Mouse (Mus musculus): ENCODE results near the gene Usp16.

The Usp16 gene

DNA sequence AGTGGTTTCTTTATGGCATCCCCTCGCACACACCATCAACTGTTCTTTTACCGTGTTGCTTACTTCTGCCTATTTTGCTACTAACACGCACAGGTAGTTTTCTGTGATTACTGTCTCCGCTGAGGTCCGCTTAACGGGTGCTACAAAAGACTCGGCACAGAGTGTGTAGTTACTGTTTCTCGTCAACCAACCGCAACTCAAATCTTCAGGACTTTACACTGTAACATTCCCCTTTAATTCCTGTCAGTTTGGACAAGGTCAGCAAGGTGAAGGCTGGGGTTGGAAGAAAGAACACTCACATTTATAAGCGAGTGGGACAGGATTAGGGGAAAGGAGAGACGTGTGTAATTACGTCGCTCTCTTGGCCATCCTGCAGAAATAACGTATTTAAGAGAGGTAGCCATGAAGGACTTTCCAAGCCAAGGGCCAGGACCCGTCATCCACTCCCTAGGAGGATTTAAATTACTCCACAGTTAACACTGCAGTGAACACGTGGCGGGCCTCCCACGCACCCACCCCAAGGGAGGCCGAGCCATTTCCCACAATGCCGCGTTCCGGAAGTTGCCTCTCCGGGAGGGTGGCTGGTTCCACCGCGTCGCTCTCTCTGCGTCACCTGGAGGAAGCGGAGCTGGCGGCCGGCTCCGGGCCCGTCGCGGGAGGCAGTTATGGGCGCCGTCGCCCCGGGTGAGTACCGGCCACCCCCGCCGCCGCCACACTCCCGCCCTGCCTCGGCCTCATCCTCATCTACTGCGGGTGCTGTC lies at the start of gene Usp16:
TSS of gene Usp16 (plus strand) at position 285 of the 761 bp plus-strand sequence.
- DNase-seq (ENCODE audit: low read depth), result peak; percentile 95

DNA sequence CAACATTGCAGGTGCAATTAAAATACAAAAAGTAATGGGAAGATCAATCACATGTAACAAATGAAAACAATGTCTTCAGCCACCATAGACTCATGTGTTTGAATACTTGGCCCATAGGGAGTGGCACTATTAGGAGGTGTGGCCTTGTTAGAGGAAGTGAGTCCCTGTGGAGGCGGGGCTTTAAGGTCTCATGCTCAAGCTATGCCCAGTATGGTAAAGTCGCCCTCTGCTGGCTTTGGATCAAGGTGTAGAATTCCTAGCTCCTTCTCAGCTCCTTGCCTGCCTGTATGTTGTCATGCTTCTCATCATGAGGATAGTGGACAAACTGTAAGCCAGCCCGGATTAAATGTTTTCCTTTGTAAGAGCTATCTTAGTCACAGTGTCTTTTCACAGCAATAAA lies 49.5 kb upstream of the Usp16 start:
- DNase-seq (ENCODE audit: low read depth), result peak; percentile 58

GRCm38 (mm10) chr16:87420662-87421061 lies 33.8 kb upstream of the Usp16 start:
- no peak for DNase-seq (ENCODE audit: low read depth)

- no peak for DNase-seq (ENCODE audit: low read depth)
Measured at GRCm38 (mm10) chr16:87427516-87427915, 27.0 kb upstream of the Usp16 start.

- DNase-seq (ENCODE audit: low read depth), result peak; percentile 99
Measured at GRCm38 (mm10) chr16:87432033-87432814, 22.3 kb upstream of the Usp16 start, which contains the start of gene Ltn1. Ltn1 (minus strand) TSS chr16:87432612.

DNA sequence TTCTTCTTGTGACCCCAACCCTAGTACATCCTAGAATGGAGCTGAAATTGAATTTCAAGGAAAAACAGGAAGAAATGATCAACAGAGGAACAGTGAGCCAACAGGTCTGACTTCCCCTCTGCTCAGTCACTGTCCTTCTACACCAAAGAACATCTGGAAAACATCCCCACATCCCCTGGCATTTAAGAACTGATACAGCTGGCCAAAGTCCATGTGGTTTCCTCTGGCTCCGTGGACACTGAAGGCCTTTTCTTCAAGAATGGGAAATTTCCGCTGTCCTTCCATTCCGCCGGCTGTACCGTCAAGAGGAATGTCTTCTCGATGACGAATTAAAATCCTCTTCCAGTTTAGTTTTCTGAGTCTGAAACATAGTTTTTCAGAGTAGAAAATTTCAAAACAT lies 20.2 kb upstream of the Usp16 start:
- DNase-seq (ENCODE audit: low read depth), result no peak

GRCm38 (mm10) chr16:87434946-87435345 lies 19.6 kb upstream of the Usp16 start:
- DNase-seq (ENCODE audit: low read depth), result no peak

- no peak for DNase-seq (ENCODE audit: low read depth)
Measured at GRCm38 (mm10) chr16:87435411-87436205, 18.9 kb upstream of the Usp16 start.

DNA sequence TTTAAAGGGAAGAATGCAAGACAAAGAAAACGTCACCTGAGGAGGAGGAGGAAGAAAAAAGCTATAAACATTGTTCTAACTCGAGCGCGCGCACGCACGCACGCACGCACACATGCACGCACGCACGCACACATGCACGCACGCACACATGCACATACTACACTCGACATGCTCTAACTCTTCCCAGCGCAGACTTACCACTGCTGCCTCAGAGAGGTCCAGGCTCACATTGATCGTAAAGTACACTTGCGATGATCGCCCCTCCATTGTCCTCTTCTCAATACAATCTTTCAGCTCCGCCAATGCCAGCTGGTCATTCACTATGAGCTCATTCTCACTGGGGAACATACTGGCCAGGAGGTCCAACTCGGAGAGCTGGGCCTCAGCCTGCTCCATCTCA lies 17.4 kb upstream of the Usp16 start:
- DNase-seq (ENCODE audit: low read depth), result no peak

DNA sequence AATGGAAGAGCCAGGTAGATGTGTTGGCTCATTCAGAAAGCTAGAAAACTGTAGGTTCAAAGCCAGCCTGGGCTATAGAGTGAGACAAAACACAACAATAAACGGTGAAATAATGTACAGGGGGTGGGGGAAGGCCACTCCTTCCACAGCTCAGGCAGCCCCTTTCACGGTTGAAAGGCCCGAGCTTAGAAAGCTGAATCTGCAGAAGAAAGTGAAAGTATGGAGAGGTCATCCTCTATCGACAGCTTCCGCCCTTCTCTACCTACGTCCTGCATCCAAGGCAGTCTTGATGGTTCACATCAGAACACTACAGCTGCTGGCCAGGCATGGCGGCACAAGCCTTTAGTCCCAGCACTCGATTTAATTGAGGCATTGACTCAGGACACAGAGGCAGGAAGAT lies 15.8 kb upstream of the Usp16 start:
- DNase-seq (ENCODE audit: low read depth), result no peak

DNA sequence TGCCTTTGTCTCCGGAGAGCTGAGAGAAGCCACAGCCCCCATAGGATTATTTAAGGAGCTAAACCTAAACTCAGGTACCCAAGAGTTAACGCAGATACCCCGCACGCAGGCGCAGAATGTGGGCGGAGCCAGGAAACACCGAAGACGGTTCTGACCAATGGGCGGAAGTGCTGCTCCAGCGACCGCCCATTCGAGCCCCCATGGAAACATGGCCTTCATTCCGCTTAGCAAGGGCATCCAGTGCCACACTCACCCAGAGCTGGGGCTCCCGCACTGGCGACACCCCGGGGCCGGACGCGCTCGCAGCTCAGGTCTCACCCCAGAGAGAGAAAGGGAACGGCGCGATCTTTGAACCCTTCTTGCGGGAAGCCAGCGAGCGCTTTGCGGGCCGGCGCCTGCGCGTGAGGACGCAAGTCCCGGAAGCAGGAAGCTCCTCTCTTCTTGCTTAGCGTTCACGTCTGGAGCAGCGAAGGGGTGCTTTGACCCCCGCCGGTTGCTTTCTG lies 14.3 kb upstream of the Usp16 start, which contains the start of gene Rwdd2b:
TSS of gene Rwdd2b (minus strand) at position 390 of the 503 bp plus-strand sequence.
- DNase-seq (ENCODE audit: low read depth), result peak; percentile 98

- peak; percentile 73 for DNase-seq (ENCODE audit: low read depth)
Measured at GRCm38 (mm10) chr16:87441089-87441488, 13.4 kb upstream of the Usp16 start.

DNA sequence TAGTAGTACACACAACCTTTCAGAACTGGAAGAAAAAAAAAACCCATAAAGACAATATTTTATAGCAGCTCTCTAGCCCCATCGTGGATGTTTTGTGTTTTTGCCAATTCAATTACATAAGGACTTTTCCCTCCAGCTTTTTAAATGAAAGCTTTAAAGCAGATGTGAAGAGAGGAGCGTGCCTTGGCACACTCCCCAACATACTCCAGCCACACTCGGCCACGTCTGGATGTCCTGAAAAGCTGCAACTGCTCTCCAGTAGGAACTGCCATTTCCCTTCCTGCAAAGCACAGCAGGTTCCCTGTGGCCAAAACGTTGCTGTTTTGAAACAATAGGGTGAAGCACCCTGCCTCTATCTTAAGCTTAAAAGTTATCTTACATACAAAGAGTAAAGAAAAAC lies 12.2 kb upstream of the Usp16 start:
- DNase-seq (ENCODE audit: low read depth), result no peak

DNA sequence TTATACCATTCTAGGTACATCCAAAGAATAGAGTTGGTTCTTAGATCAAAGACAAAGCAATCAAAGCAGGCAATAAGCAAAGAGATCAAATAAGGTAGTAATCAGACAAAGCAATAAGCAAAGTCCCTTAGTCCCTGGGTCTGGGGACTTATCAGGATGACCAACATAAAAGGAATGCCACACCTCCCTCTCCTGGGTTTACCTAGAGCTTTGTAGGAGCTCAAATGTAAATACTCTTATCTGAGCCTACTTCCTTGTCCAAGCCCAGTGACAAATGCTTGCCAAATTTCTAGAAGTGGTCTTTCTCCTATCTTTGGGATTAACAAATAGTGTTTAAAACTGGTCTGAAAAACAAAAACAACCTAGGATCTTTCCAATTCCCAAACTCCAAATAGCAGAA lies 11.3 kb upstream of the Usp16 start:
- DNase-seq (ENCODE audit: low read depth), result no peak

DNA sequence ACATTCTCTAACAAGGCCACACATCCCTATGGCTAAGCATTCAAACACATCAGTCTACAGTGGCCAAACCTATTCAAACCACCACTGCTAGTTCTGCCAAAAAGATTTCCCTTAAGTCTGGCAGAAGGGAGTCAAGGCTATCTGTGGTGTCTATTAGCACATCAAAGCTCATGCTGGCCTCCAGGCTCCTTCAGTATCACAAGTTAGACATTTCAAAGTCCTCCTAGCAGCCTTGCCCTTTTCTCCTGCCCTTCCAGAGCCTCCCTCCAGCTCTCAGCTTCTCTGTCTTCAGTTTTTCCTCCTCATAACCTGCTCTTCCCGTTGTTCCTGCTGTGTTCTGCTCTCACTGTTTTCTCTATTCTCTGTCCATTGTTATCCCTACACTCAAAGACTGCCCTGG lies 10.4 kb upstream of the Usp16 start:
- no peak for DNase-seq (ENCODE audit: low read depth)

DNA sequence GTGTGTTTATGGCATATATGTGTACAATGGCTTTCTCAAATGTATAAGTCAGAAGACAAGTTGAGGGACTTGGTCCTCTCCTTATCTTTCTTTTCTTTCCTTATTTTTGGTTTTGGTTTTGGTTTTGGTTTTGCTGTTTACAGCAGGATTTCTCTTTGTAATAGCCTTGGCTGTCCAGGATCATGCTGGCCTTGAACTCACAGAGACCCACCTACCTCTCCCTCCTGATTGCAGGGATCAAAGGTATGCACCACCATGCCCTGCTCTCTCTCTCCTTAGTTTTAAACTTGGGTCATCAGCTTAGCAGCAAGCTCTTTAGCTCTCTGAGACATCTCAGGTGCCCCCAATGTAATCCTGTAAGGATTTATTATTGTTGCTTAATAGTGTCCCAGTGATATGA lies 9.4 kb upstream of the Usp16 start:
- no peak for DNase-seq (ENCODE audit: low read depth)

DNA sequence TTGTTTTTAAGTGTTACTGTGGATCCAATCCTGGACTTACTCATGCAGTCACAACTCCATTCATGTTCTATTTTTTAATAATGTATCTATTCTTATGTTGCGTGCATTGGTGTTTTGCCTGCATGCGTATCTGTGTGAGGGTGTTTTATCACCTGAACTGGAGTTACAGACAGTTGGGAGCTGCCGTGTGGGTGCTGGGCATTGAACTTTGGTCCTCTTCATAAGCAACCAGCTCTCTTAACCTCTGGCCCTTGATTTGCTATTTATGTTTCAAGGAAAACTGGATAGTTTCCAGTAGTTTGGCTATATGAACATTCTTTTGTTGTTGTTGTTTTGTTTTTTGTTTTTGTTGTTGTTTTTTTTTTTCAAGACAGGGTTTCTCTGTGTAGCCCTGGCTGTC lies 9.0 kb upstream of the Usp16 start:
- DNase-seq (ENCODE audit: low read depth), result no peak

- DNase-seq (ENCODE audit: low read depth), result no peak
Measured at GRCm38 (mm10) chr16:87453226-87453625, 1.3 kb upstream of the Usp16 start.

GRCm38 (mm10) chr16:87455180-87455611 lies 693 bp downstream of the Usp16 start:
- peak; percentile 83 for DNase-seq (ENCODE audit: low read depth)

DNA sequence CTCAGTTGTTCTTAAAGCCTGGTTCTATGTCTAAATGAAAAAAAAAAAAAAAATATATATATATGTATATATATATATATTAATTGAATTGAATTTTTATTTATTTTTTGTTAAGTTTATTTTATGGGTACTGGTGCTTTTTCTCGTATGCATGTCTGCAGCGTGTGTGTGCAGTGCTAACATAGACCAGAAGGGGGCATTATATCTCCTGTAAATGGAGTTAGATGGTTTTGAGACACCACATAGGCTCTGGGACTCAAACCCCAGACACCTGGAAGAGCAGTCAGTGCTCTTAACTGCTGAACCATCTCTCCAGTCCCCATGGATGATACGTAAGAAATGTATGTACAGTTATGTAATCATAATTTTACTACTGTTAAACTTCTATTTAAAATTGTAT lies 4.2 kb downstream of the Usp16 start:
- peak; percentile 47 for DNase-seq (ENCODE audit: low read depth)

GRCm38 (mm10) chr16:87470579-87470978 lies 16.1 kb downstream of the Usp16 start:
- DNase-seq (ENCODE audit: low read depth), result no peak

DNA sequence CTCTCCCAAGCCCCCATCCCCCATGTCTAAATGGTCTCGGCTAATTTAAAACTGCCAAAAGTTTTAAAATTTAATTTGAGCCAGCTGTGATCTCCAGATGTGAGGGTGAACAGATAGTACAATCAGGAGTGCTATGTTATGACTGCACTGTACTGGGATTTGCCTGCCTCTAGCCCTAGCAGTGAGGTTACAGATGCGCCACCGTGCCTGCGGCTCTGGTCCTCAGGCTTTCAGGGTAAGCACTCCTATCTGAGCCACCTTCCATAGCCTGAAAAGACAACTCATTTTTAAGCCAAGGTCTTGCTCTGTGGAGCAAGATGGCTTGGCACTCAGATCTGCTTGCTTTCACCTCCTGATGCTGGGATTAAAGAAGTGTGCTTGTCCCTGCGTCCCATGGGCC lies 29.9 kb downstream of the Usp16 start:
- DNase-seq (ENCODE audit: low read depth), result no peak
